Mouse (Mus musculus) ES-CJ7 (cell line): ENCODE results near the gene Bst1.

Source experiments
- DNase-seq: peaks from one replicate; pipeline ENCODE4 v3.0.0; 2011; ENCODE audit warnings: low read depth, low spot score

Gene Bst1

DNA sequence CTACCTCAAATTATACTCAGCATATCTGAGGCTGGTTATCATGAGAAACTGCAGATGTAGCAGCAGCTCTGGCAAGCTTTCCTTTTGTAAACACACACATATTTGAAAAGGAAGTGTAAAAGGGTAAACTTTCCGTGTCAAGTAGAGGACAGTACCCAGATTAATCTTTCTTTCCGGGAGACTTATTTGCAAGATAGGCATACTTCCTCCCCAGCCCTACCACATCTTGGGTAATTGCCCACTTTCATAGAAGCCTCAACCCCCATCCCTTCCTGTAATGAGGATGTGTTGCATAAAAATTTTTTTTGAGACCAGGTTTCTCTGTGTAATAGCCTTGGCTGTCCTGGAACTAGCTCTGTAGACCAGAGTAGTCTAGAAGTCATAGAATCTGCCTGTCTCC is 37.1 kb downstream of the Bst1 start:
- no peak for DNase-seq

DNA sequence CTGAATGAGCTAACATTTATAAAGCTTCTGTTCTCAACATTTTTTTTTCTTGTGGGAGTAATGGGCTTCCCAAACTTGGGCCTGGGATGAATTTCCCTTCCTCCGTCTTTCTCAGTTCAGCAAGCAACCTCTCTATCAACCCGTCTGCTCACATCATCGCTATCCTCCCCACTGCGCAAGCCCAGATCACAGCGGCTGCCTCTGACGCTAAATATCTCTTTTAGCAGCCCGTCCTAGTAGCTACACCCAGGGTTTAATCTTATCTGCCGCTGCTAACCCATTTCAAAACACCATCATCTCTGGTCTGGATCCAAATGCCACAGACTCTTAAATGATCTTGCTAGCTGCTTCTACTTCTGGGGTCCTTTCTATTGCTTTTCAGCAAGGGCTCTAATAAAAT is 41.0 kb downstream of the Bst1 start:
- no peak for DNase-seq

DNA sequence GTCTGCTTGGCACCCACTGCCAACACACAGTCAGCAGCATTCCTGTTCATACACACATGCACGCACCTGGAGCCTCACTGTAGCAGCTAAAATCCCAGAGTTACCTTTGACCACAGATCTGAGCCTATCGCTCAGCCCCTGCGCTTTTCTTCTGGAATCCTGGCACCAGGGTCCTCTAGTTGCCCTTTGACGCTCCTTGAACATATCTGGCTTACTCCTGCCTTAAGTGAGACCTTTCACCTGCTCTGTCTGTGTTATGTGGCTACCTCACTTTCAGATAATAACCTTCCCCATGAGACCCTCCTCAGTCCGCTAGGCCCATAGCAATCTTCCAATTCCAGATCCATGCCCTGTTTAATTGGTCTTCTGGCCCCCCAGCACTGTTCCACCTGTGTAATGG is 41.4 kb downstream of the Bst1 start:
- peak; percentile 66 for DNase-seq

DNA sequence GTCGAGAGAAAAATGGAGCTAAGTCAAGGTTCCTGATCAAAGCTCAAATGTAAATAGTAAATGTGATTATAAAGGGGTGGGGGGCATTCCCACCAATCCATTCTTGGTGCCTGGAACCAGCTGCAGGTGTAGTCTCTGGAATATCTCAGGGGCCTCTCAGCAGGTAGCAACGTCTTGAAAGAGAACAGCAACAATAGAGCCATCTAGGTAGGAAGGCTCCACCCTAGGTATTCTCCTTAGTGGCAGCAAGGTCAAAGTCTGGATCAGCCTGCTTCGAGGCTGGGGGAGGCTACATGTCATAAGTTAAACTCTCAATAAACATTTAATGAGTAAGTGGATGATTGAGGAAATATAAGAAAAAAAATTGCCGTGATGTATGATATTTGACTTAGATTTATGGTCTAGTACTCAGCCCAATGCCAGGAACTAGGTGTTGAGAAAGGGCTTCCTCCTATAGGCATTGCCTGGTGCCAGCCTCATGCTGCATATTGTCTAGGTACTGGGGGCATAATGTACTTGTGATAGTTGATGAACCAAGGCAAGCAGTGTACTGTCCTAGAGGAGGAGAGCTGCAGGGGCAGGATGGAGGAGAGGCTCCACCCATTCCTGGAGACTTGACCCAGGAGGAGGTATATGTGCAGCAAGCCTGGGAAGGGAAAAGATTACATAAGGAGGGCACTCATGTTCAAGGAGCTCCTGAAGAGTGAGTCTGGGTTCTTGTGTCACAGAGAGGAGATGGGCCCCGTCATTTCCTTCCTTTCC is 42.2 kb downstream of the Bst1 start:
- peak; percentile 96 for DNase-seq

DNA sequence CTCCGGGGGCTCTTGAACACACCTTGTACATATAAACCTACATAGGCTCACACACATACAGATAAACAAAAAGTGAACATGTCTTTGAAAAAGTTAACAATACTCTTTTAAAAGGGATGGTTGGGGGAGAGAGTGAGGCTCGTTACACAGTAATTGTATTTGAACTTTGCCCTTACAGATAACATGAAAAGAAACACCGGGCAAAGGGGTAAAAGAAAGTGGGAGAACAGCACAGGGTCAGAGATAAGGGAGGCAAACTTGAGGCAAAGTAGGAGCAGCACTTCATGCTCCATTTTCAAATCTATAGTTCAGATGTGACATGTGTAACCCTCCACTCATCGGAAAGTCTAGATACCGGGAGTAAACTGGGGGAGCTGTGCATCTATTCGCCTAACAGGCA is 45.0 kb downstream of the Bst1 start:
- no peak for DNase-seq

DNA sequence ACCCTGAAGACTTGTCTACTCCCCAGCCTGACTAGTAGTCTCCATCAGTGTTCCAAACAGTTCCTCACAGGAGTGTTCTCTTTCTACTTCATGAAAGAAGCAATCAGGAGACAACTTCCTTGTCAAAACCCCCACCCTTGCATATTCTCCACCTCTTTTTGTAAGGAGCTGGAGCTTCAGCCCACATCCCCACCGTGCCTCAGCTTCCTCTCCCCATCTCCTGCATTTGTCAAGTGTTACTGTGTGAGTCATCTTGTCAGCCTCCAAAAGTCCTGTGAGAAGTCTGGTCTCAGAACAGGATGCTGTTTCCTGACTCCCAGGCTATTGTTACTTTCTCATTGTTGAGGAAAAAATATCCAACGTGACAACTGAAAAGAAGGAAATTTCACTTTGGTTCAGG is 46.6 kb downstream of the Bst1 start:
- peak; percentile 60 for DNase-seq

DNA sequence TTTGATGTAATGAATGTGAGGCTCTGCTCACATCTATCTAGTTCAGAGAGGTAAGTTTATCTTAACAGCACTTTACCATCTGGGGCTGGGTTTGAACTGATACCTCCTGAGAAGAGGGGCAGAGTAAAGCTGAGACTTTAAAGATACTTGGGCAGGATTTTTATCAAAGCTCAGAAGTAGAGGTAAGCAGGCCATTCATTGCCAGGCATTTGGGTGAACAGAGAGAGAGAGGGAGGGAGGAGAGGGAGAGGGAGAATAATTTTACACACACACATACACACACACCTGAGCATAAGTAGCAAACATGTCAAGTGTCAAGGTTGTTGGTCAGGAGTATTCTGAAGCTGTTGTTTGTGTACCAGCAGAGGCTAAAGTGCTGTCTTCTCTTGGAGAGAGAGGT is 49.6 kb downstream of the Bst1 start, which contains the start of gene Cd38:
Cd38 (plus strand) TSS at position 301 of the 400 bp plus-strand sequence.
- no peak for DNase-seq

DNA sequence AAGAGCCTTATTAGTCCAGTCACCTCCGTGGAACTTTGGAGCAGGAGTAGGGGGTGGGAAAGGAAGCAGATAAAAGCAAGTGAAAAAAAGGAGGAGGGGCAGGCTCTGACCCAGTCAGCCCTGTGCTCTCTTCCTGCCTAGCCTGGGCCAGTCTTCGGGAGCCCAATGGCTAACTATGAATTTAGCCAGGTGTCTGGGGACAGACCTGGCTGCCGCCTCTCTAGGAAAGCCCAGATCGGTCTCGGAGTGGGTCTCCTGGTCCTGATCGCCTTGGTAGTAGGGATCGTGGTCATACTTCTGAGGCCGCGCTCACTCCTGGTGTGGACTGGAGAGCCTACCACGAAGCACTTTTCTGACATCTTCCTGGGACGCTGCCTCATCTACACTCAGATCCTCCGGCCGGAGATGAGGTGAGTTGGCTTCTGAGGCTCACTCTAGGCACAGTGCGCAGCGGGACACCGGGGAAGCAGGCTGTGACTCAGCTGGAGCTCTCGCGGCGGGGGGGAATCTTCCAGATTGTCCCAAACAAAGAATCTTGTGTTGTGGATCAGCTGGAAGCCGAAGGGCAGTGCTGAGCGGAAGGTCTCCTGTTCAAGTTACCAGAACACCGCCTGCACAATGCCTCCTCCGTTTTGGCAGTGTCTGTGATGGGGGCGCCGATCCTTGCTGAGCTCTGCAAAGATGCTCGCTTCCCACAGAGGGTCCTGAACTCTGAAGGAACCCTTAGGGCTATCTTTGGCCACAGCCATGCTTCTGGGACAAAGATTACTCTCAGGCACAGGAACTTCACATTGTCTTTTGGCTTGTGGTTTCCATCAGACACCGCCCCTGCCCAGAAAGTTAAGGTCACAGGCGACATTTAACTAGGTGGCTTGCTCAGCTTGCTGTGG is 50.3 kb downstream of the Bst1 start:
- DNase-seq, result peak; percentile 96

DNA sequence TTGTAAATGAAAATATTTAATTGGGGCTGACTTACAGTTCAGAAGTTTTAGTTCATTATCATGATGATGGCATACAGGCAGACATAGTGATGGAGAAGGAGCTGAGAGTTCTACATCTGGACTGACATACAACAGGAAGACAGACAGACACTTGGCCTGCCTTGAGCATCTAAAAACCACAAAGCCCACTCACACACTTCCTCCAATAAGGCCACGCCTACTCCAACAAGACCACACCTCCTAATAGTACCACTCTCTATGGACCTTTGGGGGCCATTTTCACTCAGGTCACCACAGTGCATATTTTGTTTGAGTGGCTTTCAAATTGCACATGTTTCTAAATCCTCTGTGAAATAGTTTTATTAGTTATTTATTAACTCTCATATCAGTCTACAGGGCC is 53.2 kb downstream of the Bst1 start:
- DNase-seq, result no peak

DNA sequence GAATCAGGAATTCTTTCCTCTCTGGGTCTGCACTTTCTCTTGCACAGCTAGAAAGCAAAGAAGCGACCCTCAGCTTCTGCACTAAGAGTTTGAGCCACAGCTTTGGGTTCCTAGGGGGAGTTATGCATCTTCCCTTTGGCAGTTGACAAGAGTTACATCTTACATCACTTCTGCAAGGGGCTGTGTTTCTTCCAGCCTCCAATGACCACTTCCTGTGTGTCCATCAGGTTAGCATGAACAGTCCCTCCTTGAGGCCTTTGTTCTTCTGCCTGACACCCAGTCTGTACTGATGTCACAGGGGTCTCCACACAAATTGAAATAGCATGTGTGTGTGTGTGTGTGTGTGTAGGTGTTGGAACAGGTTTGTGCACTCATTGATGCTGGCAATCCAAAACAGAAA is 54.0 kb downstream of the Bst1 start:
- no peak for DNase-seq

DNA sequence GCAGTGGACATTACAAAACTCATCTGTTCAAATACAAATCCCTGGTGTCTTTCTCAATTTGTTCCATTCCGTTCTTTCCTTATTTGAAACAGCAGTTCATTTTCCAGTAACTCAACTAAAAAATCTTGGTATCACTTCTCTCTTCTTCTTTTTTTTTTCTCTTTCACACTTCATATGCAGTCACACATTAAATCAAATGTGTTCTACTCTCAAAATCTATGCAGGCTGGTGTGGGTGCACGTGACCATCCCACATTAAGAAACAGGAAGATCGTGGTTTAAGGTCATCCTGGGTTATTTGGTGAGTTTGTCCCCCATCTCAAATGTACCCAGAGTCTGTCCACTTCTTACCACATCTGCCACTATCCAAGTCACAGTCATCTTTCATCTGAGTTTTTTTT is 63.3 kb downstream of the Bst1 start:
- no peak for DNase-seq

DNA sequence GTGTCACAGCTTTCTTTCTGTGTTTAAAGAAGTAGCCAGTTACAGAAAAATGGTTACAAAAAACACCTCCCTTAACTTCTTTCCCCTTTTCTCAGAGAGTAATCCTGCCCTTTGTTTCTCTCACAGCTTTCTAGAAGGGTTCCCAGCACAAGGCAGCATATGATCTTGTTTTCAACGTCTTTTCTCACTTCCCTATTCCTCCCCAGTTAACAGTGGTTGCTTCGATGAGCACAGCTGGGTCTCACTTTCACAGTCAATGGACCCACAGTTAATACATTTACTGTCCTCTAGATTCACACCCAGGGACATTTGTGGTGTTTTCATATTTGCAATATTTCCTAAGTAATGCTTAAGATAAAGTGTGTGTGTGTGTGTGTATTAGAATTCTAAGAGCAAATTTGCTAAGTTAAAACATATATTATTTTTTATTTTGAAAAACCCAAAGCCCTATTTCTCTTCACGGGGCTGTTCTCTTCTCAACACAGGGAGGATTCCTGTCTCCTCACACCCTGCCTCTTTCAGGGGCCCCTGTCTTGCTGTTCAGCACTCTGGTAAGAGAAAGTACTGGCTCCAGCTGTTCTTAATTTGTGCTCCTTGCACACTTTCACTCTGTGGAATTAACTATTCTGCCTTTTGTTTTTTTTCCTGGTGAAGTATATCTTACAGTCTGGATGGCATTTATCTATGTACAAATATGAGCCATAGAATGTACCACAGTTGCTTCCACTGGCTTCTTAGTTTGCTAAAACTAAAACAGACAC is 66.6 kb downstream of the Bst1 start:
- DNase-seq, result no peak

DNA sequence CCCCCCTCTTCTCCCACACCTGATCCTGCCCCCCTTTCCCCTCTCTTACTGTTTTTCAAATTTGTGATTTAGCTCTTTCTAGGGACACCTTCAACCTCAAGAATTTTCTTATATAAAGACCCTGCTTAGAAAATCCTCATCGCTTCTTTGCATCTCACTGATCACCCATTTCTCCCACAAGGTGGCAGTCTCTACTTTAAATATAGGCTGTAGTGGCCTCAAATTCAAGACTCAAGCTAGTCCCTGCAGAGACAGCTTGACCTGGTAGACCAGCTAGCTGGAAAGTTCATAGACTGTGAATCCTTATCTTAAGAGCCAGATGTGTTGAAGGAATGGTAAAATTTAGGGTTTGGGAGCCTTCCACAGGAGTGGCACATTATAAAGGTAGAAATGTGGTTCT is 73.7 kb downstream of the Bst1 start:
- DNase-seq, result peak; percentile 71
